Mouse (Mus musculus): ENCODE measurements around the gene Gpsm2.
"Not testable (repeated sequence)": the region's sequence is repeated elsewhere in the genome, so short reads cannot be mapped to it uniquely, and the experiment has no call there.

The Gpsm2 gene

DNA sequence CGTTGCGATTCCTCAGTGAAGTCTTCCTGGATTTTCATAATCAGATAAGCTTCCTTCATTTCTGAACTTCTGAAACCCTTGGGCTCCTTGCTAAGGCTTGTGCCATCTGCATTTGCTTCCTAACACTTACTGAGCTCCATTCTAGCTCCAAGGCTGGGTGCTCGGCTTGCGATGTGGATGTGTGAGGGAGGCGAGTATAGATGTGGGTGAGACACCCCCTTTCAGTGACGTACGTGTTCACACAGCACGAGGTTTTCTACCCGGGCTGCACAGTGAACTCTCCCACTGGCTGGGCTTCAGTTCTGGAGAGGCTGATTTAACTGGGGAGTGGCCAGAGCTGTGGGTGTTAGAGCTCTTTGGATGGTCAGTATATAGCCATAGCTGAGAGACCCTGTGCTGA is 63.5 kb downstream of the Gpsm2 start:
- in situ Hi-C loops (cut with MseI, MboI) = no loop called here

DNA sequence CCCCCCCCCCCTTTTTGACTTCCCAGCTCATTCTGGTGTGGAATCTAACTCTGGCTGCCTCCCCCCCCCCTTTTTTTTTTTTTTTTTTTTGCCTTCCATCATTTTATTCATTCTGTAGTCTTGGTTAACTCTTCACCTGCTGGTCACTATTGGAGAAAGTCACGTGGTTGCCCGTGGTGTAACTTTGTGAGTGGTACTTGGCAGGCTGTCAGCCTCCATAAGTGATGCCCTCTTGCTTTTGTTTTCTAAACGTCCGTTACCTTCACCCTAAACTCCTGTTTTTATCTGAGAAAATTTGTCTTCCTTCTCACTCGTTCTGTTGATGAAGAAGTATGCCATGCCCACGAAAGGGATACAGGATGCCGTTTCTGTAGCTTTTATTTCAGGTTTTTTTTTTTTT is 66.6 kb downstream of the Gpsm2 start:
- in situ Hi-C loops (cut with MseI, MboI) = no loop called here

GRCm38 (mm10) chr3:108654566-108654965 is 67.5 kb downstream of the Gpsm2 start:
- in situ Hi-C loops (cut with MseI, MboI) = no loop called here

GRCm38 (mm10) chr3:108653710-108654379 is 68.3 kb downstream of the Gpsm2 start, which contains the start of gene Clcc1:
TSS of gene Clcc1 (plus strand) at chr3:108653913.
- in situ Hi-C loops (cut with MseI, MboI) = no loop called here

- in situ Hi-C loops (cut with MseI, MboI) = no loop called here
Observed at GRCm38 (mm10) chr3:108652866-108653642, 69.1 kb downstream of the Gpsm2 start.

DNA sequence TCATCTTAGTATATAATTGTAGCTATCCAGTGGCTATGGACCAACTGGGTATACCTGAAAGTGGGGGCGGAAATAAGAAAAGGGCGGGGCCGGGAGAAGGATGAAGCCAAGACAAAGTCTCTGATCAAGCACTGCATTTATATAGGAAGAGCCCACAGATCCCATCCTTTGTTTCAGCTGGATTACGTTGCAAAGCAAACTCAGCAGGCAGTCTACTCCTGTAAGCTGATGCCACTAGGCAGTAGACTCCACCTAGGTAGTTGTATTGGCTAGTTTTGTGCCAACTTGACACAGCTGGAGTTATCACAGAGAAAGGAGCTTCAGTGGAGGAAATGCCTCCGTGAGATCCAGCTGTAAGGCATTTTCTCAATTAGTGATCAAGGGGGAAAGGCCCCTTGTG is 74.4 kb downstream of the Gpsm2 start:
- in situ Hi-C loops (cut with MseI, MboI) = not testable (repeated sequence)

DNA sequence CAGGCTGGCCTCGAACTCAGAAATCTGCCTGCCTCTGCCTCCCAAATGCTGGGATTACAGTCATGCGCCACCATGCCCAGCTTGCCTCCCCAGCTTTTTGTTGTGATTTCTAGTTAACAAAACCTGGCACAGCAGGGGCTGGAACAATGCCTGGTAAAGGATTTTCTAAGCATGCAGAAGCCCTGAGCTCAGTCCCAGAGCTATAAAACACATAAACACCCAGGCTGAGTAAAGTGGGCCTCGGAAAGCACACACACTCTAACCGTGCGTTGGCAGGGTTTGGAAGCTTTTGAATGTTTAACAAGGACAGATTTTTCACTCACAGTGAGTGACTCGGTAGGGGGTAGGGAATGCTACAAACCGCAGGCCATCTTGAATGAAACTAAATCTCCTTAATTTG is 76.1 kb downstream of the Gpsm2 start:
- in situ Hi-C loops (cut with MseI, MboI) = no loop called here

DNA sequence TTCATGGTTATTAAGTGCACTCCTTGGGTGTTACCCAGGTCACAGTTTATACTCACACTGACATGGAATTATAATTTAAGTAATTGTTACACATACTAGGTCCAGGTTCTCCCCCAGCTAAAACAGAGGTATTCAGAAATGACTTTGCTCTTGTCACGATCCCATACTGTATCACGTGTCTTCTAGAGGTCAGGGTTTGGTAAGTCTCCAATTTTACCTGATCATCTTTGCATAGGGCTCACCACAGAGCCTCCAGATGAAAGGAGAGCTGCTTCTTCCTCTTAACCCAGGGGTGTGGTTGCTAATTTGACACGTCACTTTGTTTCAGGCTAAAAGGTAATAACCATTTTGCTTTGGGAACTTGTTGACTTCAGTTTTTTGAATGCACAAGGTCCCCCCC is 77.3 kb downstream of the Gpsm2 start:
- in situ Hi-C loops (cut with MseI, MboI) = no loop called here

DNA sequence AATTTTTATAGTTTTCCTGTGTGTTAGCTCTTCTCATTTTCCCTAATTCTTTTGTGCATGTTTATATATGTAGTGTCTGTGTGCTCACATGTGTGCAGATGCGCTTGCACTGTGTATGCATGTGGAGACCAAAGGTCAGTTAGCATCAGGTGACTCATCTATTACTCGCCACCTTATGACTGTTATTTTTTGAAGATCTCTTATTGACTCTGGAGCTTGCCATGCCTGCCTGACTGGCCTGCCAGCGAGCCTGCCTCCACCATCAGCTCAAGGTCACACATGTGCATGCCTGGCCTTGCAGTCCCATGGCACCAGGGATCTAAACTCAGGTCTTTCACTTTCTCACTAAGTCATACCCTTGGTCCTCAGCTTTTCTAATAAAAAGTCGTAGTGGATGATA is 81.1 kb downstream of the Gpsm2 start:
- in situ Hi-C loops (cut with MseI, MboI) = no loop called here

DNA sequence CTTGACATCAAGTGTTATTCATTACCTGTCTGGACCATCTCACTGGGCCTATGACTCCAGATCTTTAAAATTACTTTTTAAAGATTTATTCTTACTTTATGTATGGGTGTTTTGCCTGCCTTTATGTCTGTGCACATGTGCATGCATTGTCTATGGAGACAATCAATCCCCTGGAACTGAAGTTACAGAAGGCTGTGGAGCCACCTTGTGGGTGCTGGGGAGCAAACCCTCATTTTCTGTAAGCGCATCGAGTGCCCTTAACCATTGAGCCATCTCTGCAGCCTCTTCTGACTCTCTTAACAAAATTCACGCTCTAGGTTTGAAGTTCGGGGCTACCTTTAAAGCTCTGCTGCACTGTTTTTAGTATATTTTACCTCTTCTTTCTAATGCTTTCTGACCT is 82.7 kb downstream of the Gpsm2 start:
- in situ Hi-C loops (cut with MseI, MboI) = no loop called here

DNA sequence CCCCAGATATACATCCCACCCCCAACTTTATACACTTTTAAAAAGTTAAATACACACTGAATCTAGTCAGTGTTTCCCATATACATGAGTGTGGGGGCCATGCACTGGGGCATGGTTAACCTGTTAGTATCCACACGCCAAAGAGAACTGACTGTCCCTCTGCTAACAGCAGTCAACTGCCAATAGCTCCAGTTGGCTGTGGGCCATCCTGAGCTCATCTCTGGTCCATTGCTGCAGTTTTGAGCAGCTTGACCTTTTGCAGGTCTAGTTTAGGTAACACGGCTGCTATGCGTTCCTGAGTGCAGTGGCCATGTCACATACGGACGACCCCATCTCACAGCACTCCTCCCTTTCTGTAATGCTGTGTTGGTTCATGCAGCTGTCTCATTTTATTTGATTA is 87.3 kb downstream of the Gpsm2 start:
- in situ Hi-C loops (cut with MseI, MboI) = no loop called here
